Mouse (Mus musculus): ENCODE data around the gene Pakap. TPM values are rescaled to one million over a fixed set of nuclear protein-coding genes. Genes with fewer than 3 reads are reported as not detected.

Pakap gene
- polyA plus RNA-seq, 1 experiment = 0.22 TPM

DNA sequence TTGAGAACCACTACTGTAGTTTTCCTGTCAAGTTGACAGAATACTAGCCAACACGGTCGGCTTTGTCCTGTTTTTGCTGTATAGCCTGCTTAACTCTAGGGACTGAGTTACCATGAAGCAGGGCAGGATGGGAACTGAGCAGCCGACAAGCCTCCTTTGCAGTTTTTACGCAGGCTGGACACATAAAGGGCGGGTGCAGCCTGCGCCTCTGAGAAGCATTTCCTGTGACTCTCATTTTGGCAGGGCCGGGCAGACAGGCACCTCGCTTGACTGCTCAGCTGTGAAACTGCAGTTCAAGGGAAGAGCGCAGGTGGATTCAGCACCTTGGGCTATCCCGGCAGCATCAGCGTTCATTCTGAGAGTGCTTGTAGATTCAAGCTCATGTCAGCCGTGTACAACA, 113.5 kb downstream of the Pakap start:
- H3K27ac ChIP-seq (ENCODE audit: insufficient read depth, low read depth, low read length) = no peak overlapping the region
- 63% methylated on average over 12 of the region's 12 CpGs for WGBS
- H3K4me3 ChIP-seq (ENCODE audit: low read depth, low read length) = no peak overlapping the region
- H3K27me3 ChIP-seq (ENCODE audit: control insufficient read depth, insufficient read depth, low read length) = no peaks in the 10 kb centered on the region
- TF ChIP-seq CTCF (IDR thresholded peaks at IDR 0.05; ENCODE audit: extremely low read depth, insufficient read length, insufficient replicate concordance, low read depth, low read length) (no peak), POLR2A (IDR thresholded peaks at IDR 0.05; ENCODE audit: low read depth, low read length) (no peak)
- no peaks in the 10 kb centered on the region for H3K36me3 ChIP-seq (ENCODE audit: control insufficient read depth, insufficient read depth, low read length)
- no peaks in the 10 kb centered on the region for H3K4me1 ChIP-seq (ENCODE audit: control insufficient read depth, insufficient read depth, insufficient read length, low read length)

DNA sequence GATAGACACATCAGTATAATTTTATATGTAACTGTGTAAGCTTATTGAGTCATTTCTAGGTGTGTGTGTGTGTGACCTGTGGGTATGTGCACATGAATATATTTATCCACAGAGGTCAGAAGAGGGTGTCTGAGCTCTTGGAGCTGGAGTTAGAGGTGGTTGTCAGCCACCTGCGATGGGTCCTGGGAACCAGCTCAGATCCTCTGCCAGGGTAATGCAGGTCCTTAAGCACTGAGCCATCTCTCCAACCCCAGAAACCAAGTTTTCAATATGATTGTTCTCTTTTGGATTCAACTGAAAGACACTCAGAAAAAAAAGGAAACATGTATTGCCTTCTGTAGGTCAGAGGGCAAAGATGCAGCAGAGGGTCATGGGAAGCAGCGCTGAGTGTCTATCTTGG, 114.4 kb downstream of the Pakap start:
- WGBS = 87% methylated on average over 2 of the region's 2 CpGs
- Histone ChIP-seq H3K4me3 (ENCODE audit: low read depth, low read length) (no peak overlapping the region), H3K27me3 (ENCODE audit: control insufficient read depth, insufficient read depth, low read length) (no peaks in the 10 kb centered on the region), H3K4me1 (ENCODE audit: control insufficient read depth, insufficient read depth, insufficient read length, low read length) (no peaks in the 10 kb centered on the region), H3K36me3 (ENCODE audit: control insufficient read depth, insufficient read depth, low read length) (no peaks in the 10 kb centered on the region), H3K27ac (ENCODE audit: insufficient read depth, low read depth, low read length) (no peak overlapping the region)
- no peak for TF ChIP-seq POLR2A (IDR thresholded peaks at IDR 0.05; ENCODE audit: low read depth, low read length)
- TF ChIP-seq CTCF (IDR thresholded peaks at IDR 0.05; ENCODE audit: extremely low read depth, insufficient read length, insufficient replicate concordance, low read depth, low read length) = no peak

DNA sequence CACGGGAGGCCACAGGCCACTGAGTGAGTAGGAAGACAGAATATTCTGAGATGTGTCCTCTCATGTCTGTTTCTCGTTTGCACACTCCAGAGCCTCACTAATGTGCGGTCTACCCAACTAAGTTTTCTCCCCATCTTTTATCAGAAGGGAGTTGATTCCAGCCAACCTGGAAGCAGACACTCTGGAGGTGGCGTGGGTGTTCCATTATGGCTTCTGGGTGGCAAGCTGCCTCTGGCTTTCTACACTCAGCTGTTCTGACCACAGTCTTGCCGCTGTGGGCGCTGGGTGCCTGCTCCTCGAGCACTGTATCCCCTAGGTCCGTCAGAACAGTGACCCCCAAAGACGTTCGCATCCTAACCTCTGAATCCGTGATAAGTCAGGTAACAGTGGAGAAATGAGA, 115.0 kb downstream of the Pakap start:
- 82% methylated on average over 11 of the region's 11 CpGs for WGBS
- Histone ChIP-seq H3K4me3 (ENCODE audit: low read depth, low read length) (no peak overlapping the region), H3K4me1 (ENCODE audit: control insufficient read depth, insufficient read depth, insufficient read length, low read length) (no peaks in the 10 kb centered on the region), H3K27ac (ENCODE audit: insufficient read depth, low read depth, low read length) (no peak overlapping the region), H3K36me3 (ENCODE audit: control insufficient read depth, insufficient read depth, low read length) (no peaks in the 10 kb centered on the region), H3K27me3 (ENCODE audit: control insufficient read depth, insufficient read depth, low read length) (no peaks in the 10 kb centered on the region)
- TF ChIP-seq CTCF (IDR thresholded peaks at IDR 0.05; ENCODE audit: extremely low read depth, insufficient read length, insufficient replicate concordance, low read depth, low read length) (no peak), POLR2A (IDR thresholded peaks at IDR 0.05; ENCODE audit: low read depth, low read length) (no peak)

DNA sequence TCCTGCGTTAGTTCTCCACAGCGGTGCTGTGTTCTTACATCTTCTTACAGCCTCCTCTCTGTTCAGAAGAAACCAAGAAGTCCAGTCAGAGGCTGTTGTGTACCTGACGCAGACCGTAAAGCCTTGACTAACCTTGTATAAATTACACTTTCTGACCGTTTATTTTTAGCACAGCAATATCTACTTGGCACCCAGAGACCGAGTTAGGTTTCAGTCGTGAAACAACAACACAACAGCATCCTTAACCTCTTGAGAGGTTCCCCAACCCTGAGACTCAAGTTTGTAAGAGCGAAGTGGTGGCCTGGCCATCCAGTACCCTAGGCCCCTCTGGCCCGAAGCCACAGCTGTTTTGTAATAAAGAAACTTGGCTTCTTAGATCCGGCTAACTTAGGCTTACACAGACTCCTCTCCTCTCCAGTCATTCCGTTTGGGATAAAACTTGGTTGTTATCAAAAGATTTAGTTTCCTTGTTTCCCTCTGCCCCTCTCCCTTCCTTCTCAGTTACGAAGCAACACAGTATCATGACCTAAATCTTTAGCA, 116.8 kb downstream of the Pakap start:
- no peak overlapping the region for H3K4me3 ChIP-seq (ENCODE audit: low read depth, low read length)
- no peaks in the 10 kb centered on the region for H3K4me1 ChIP-seq (ENCODE audit: control insufficient read depth, insufficient read depth, insufficient read length, low read length)
- H3K27me3 ChIP-seq (ENCODE audit: control insufficient read depth, insufficient read depth, low read length) = no peaks in the 10 kb centered on the region
- H3K36me3 ChIP-seq (ENCODE audit: control insufficient read depth, insufficient read depth, low read length) = no peaks in the 10 kb centered on the region
- no peak overlapping the region for H3K27ac ChIP-seq (ENCODE audit: insufficient read depth, low read depth, low read length)
- no peak for TF ChIP-seq POLR2A (IDR thresholded peaks at IDR 0.05; ENCODE audit: low read depth, low read length)
- WGBS = 68% methylated on average over 12 of the region's 12 CpGs

DNA sequence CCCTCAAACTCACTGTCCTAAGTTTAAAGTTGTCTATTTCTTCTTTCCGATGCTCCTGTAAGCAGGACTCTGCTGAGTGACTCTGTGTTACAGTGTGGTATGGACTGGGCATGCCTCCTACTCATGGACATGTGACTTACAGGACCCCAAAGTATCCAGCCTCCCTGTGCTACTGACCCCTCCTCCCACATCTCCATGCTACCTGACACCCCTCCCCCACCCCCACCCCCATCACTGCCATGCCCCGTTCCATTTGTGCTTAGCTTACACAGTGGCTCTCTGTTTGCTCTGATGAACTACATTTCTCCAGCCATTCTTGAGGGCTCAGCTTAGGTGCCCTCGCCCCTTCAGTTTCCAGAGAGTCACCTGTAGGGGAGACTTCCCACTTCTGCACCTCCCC, 118.8 kb downstream of the Pakap start:
- TF ChIP-seq CTCF (IDR thresholded peaks at IDR 0.05; ENCODE audit: extremely low read depth, insufficient read length, insufficient replicate concordance, low read depth, low read length) (no peak), POLR2A (IDR thresholded peaks at IDR 0.05; ENCODE audit: low read depth, low read length) (no peak)
- H3K36me3 ChIP-seq (ENCODE audit: control insufficient read depth, insufficient read depth, low read length) = no peaks in the 10 kb centered on the region
- H3K27me3 ChIP-seq (ENCODE audit: control insufficient read depth, insufficient read depth, low read length) = no peaks in the 10 kb centered on the region
- H3K4me1 ChIP-seq (ENCODE audit: control insufficient read depth, insufficient read depth, insufficient read length, low read length) = no peaks in the 10 kb centered on the region
- H3K4me3 ChIP-seq (ENCODE audit: low read depth, low read length) = no peak overlapping the region
- H3K27ac ChIP-seq (ENCODE audit: insufficient read depth, low read depth, low read length) = no peak overlapping the region
- 58% methylated on average over 3 of the region's 3 CpGs for WGBS

DNA sequence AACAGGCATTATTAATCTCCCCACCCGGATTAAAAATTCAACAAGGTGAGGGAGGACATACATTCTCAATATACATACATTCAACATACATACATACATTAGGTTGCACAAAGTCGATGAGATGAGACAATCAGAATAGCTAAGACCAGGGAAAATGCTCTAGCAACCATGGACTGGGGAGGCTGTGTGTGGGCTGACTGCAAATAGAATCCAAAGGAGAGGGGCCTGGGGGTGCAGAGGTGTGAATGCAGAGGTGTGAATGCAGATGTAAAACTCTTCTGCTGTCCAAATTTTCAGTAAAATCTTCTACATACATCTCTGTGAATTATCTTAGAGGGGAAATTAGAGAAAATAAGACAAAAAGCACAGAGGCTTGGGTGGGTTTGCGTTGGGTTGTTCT, 119.6 kb downstream of the Pakap start:
- Histone ChIP-seq H3K4me1 (ENCODE audit: control insufficient read depth, insufficient read depth, insufficient read length, low read length) (no peaks in the 10 kb centered on the region), H3K27me3 (ENCODE audit: control insufficient read depth, insufficient read depth, low read length) (no peaks in the 10 kb centered on the region)
- WGBS = 74% methylated on average over 3 of the region's 3 CpGs

DNA sequence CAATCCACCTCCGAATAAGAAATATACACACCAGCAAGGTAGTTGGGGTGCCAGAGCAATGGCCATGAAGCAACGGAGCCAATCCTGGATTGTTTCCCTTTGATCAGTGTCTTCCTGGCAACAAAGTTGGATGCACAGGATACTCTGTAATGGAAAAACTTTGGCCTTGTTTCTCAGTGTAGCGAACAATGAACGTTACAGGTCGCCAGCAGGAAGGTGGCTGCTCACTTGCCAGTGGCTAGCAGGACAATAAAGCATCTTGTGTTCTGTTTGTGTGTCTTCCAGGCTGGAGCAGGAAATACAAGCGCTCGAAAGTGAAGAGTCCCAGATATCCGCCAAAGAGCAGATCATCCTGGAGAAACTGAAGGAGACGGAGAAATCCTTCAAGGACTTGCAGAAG, 120.2 kb downstream of the Pakap start:
- no peak overlapping the region for H3K4me3 ChIP-seq (ENCODE audit: low read depth, low read length)
- no peak for TF ChIP-seq POLR2A (IDR thresholded peaks at IDR 0.05; ENCODE audit: low read depth, low read length)
- no peak for TF ChIP-seq CTCF (IDR thresholded peaks at IDR 0.05; ENCODE audit: extremely low read depth, insufficient read length, insufficient replicate concordance, low read depth, low read length)
- H3K4me1 ChIP-seq (ENCODE audit: control insufficient read depth, insufficient read depth, insufficient read length, low read length) = no peaks in the 10 kb centered on the region
- no peaks in the 10 kb centered on the region for H3K36me3 ChIP-seq (ENCODE audit: control insufficient read depth, insufficient read depth, low read length)
- 74% methylated on average over 9 of the region's 9 CpGs for WGBS
- H3K27ac ChIP-seq (ENCODE audit: insufficient read depth, low read depth, low read length) = no peak overlapping the region
- H3K27me3 ChIP-seq (ENCODE audit: control insufficient read depth, insufficient read depth, low read length) = no peaks in the 10 kb centered on the region

More for the DNA sequence above, 119.6 kb downstream of the Pakap start:
- no peak overlapping the region for H3K4me3 ChIP-seq (ENCODE audit: low read depth, low read length)
- TF ChIP-seq POLR2A (IDR thresholded peaks at IDR 0.05; ENCODE audit: low read depth, low read length) (no peak), CTCF (IDR thresholded peaks at IDR 0.05; ENCODE audit: extremely low read depth, insufficient read length, insufficient replicate concordance, low read depth, low read length) (no peak)
- no peaks in the 10 kb centered on the region for H3K36me3 ChIP-seq (ENCODE audit: control insufficient read depth, insufficient read depth, low read length)
- H3K27ac ChIP-seq (ENCODE audit: insufficient read depth, low read depth, low read length) = no peak overlapping the region

DNA sequence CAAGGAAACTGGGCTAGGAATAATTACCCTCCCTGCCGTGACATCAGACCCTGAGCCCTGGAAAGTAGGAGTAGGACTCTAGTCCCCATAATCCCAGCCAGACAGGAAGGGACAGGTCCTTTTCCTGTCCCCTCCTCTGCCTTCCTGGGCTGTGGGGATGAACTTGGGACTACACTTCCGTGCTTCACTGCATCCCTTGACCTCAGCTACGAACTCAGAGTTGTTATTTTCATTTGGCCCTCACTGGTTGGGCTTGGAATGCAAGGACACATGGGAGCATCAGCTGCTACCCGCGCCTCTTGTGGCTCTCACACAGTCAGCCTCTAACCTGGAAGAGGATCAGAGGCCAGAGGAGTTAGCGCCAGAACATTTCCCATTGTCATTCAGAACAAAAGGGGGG, 122.0 kb downstream of the Pakap start:
- Histone ChIP-seq H3K27ac (ENCODE audit: insufficient read depth, low read depth, low read length) (no peak overlapping the region), H3K4me1 (ENCODE audit: control insufficient read depth, insufficient read depth, insufficient read length, low read length) (no peaks in the 10 kb centered on the region), H3K27me3 (ENCODE audit: control insufficient read depth, insufficient read depth, low read length) (no peaks in the 10 kb centered on the region), H3K4me3 (ENCODE audit: low read depth, low read length) (no peak overlapping the region), H3K36me3 (ENCODE audit: control insufficient read depth, insufficient read depth, low read length) (no peaks in the 10 kb centered on the region)
- 68% methylated on average over 6 of the region's 6 CpGs for WGBS
- TF ChIP-seq POLR2A (IDR thresholded peaks at IDR 0.05; ENCODE audit: low read depth, low read length) (no peak), CTCF (IDR thresholded peaks at IDR 0.05; ENCODE audit: extremely low read depth, insufficient read length, insufficient replicate concordance, low read depth, low read length) (no peak)

Data from small intestine, adult 2 months (tissue).